Mouse (Mus musculus) liver, postnatal 0 days (tissue): Measurements from ENCODE around the gene Dhx30.

Experiments
- CTCF ChIP-seq: sonication (generic); IDR thresholded peaks from 2 replicates; pipeline ENCODE4 v1.5.1; 2016; ENCODE audit warnings: antibody characterized with exemption, low read depth
- EP300 ChIP-seq: IDR thresholded peaks from 2 replicates; pipeline ENCODE4 v1.6.1; 2016; ENCODE audit warnings: antibody characterized with exemption, low read depth, mild to moderate bottlenecking

- TF ChIP-seq EP300, result no peak
- TF ChIP-seq CTCF, result no peak
Observed at GRCm38 (mm10) chr9:110047857-110048256, 69.8 kb downstream of the Dhx30 start.
